Comparison of ENCODE assay signal across 18 mouse cellular contexts in the genomic region with DNA sequence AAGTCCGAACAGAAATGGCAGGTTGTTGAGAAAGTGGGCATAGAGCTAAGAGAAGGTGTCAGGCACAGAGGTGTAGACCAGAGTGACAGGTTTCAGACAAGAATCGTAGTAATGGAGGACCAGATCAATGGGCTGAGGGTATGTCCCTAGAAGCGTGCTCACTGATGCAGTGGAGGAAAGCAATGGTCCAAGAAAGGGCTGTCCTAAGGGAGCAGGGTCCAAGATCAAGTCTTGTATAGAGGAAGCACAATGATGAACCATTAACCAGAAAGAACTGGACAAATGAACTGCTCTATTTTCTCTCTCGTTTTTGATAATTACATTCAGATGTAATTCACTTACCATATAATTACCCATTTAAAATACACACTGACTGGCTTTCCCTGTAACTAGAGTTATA.
"Had no signal": no experiment of that assay in that cellular context is flagged by ENCODE, and none has a peak within 500 bp of the region (broad histone marks: within the 10 kb centered on the region; RNA-seq: fewer than 3 reads in every experiment).

No protein-coding gene starts in this region.

- H3K27me3 ChIP-seq: midbrain, embryonic 13.5 days; neural tube, embryonic 13.5 days; neural tube, embryonic 15.5 days had no signal

- H3K9ac ChIP-seq: lung, embryonic 14.5 days; midbrain, embryonic 13.5 days; neural tube, embryonic 13.5 days; neural tube, embryonic 15.5 days had no signal

- H3K27ac ChIP-seq: midbrain, embryonic 10.5 days; midbrain, embryonic 13.5 days; neural tube, embryonic 13.5 days; neural tube, embryonic 15.5 days had no signal

- H3K36me3 ChIP-seq: midbrain, embryonic 10.5 days; midbrain, embryonic 13.5 days; neural tube, embryonic 13.5 days; neural tube, embryonic 15.5 days had no signal

- H3K4me3 ChIP-seq: midbrain, embryonic 10.5 days; midbrain, embryonic 13.5 days; myocyte; neural tube, embryonic 13.5 days; neural tube, embryonic 15.5 days had no signal

- H3K4me2 ChIP-seq: lung, embryonic 14.5 days; midbrain, embryonic 13.5 days; neural tube, embryonic 13.5 days; neural tube, embryonic 15.5 days had no signal

- DNase-seq: lung, adult 18-20 months; lung, embryonic 14.5 days; lung, postnatal 10 days; lung, postnatal 4 days; retina, postnatal 1 day; right cerebral cortex, adult 18-20 months; right cerebral cortex, postnatal 25 days; right cerebral cortex, postnatal 4 days; spleen, adult 18-20 months; thymus, adult 18-20 months; thymus, postnatal 14 days; thymus, postnatal 36 days had no signal

- ATAC-seq: midbrain, embryonic 13.5 days; midbrain, embryonic 16.5 days had no signal

- H3K9me3 ChIP-seq: midbrain, embryonic 13.5 days; neural tube, embryonic 13.5 days; neural tube, embryonic 15.5 days had no signal

- H3K4me1 ChIP-seq: midbrain, embryonic 13.5 days; neural tube, embryonic 13.5 days had no signal
